Mouse (Mus musculus): ENCODE data around the gene Sh2d7.

Sh2d7 gene

GRCm38 (mm10) chr9:54538684-54539083 lies at the start of gene Sh2d7:
Sh2d7 (plus strand) TSS chr9:54538984.
- in situ Hi-C loops (cut with MboI) = no loop called here

GRCm38 (mm10) chr9:54489599-54489998 lies 49.2 kb upstream of the Sh2d7 start:
- in situ Hi-C loops (cut with MboI) = no loop called here

- in situ Hi-C loops (cut with MboI) = no loop called here
These were observed 48.4 kb upstream of the Sh2d7 start for GRCm38 (mm10) chr9:54490431-54490830.

GRCm38 (mm10) chr9:54499291-54499690 lies 39.5 kb upstream of the Sh2d7 start:
- in situ Hi-C loops (cut with MboI) = no loop called here

- in situ Hi-C loops (cut with MboI) = no loop called here
These were observed 39.0 kb upstream of the Sh2d7 start for GRCm38 (mm10) chr9:54499791-54500190.

- in situ Hi-C loops (cut with MboI) = no loop called here
These were observed 37.8 kb upstream of the Sh2d7 start for GRCm38 (mm10) chr9:54500832-54501452.

GRCm38 (mm10) chr9:54501453-54502110 lies 37.2 kb upstream of the Sh2d7 start, which contains the start of gene Dmxl2:
Dmxl2 (minus strand) TSS chr9:54501626.
- in situ Hi-C loops (cut with MboI) = no loop called here

- in situ Hi-C loops (cut with MboI) = no loop called here
These were observed 36.7 kb upstream of the Sh2d7 start for GRCm38 (mm10) chr9:54502111-54502495.

- in situ Hi-C loops (cut with MboI) = no loop called here
These were observed 35.9 kb upstream of the Sh2d7 start for GRCm38 (mm10) chr9:54502873-54503272.

- in situ Hi-C loops (cut with MboI) = no loop called here
These were observed 22.8 kb upstream of the Sh2d7 start for GRCm38 (mm10) chr9:54515991-54516390.

- in situ Hi-C loops (cut with MboI) = no loop called here
These were observed 19.9 kb upstream of the Sh2d7 start for GRCm38 (mm10) chr9:54518921-54519320.

GRCm38 (mm10) chr9:54520286-54520685 lies 18.5 kb upstream of the Sh2d7 start:
- in situ Hi-C loops (cut with MboI) = no loop called here

- in situ Hi-C loops (cut with MboI) = no loop called here
These were observed 11.1 kb upstream of the Sh2d7 start for GRCm38 (mm10) chr9:54527694-54528093.

GRCm38 (mm10) chr9:54529950-54530349 lies 8.8 kb upstream of the Sh2d7 start:
- in situ Hi-C loops (cut with MboI) = no loop called here

- in situ Hi-C loops (cut with MboI) = no loop called here
These were observed 7.9 kb upstream of the Sh2d7 start for GRCm38 (mm10) chr9:54530836-54531235.

- in situ Hi-C loops (cut with MboI) = no loop called here
These were observed 7.4 kb upstream of the Sh2d7 start for GRCm38 (mm10) chr9:54531421-54531820.

- in situ Hi-C loops (cut with MboI) = no loop called here
These were observed 5.9 kb upstream of the Sh2d7 start for GRCm38 (mm10) chr9:54532926-54533325.

- in situ Hi-C loops (cut with MboI) = no loop called here
These were observed 4.8 kb upstream of the Sh2d7 start for GRCm38 (mm10) chr9:54533975-54534374.

- in situ Hi-C loops (cut with MboI) = no loop called here
These were observed 2.5 kb upstream of the Sh2d7 start for GRCm38 (mm10) chr9:54536236-54536635.

GRCm38 (mm10) chr9:54537030-54537429 lies 1.8 kb upstream of the Sh2d7 start:
- in situ Hi-C loops (cut with MboI) = no loop called here

- in situ Hi-C loops (cut with MboI) = no loop called here
These were observed 1.3 kb upstream of the Sh2d7 start for GRCm38 (mm10) chr9:54537480-54537879.

- in situ Hi-C loops (cut with MboI) = no loop called here
These were observed 540 bp upstream of the Sh2d7 start for GRCm38 (mm10) chr9:54538244-54538643.

- in situ Hi-C loops (cut with MboI) = no loop called here
These were observed 2.0 kb downstream of the Sh2d7 start for GRCm38 (mm10) chr9:54540801-54541200.
